Mouse (Mus musculus) kidney, embryonic 14.5 days (tissue): ENCODE measurements around the gene Daam1. TPM values are rescaled to one million over a fixed set of nuclear protein-coding genes. Genes with fewer than 3 reads are reported as not detected.
A peak's percentile ranks its signal among the peaks of the same experiment; 100 is the strongest.

Experiments
- ATAC-seq: fragments of 200-750 bp; cut with Nextera tagmentation; 2 replicates; pipeline ENCODE4 v1.8.0; 2017; ENCODE audit warnings: moderate number of reproducible peaks, mild to moderate bottlenecking, moderate TSS enrichment, moderate library complexity; ENCODE audit not compliant: low FRiP score, low TSS enrichment
- H3K27ac ChIP-seq: fragments of 300-500 bp; sonication (generic); 2 replicates; pipeline ENCODE4 v1.5.1; 2014; ENCODE audit warnings: low read depth, mild to moderate bottlenecking, low read length, moderate library complexity, mixed read lengths
- H3K27me3 ChIP-seq: fragments of 300-500 bp; sonication (generic); 2 replicates; pipeline ENCODE4 v1.6.1; 2014; ENCODE audit warnings: mild to moderate bottlenecking, low read length; ENCODE audit not compliant: control insufficient read depth, insufficient read depth
- H3K36me3 ChIP-seq: fragments of 300-500 bp; sonication (generic); 2 replicates; pipeline ENCODE4 v1.6.1; 2014; ENCODE audit warnings: low read length, mixed read lengths; ENCODE audit not compliant: control insufficient read depth, insufficient read depth
- H3K4me1 ChIP-seq: fragments of 300-500 bp; sonication (generic); 2 replicates; pipeline ENCODE4 v1.6.1; 2014; ENCODE audit warnings: low read length, mixed read lengths; ENCODE audit not compliant: control insufficient read depth, insufficient read depth
- H3K4me2 ChIP-seq: fragments of 300-500 bp; sonication (generic); replicated peaks from 2 replicates; pipeline ENCODE4 v1.6.1; 2014; ENCODE audit warnings: low read depth, mild to moderate bottlenecking, low read length
- H3K4me3 ChIP-seq: fragments of 300-500 bp; sonication (generic); 2 replicates; pipeline ENCODE4 v1.5.1; 2014; ENCODE audit warnings: mild to moderate bottlenecking, low read length
- H3K9ac ChIP-seq: fragments of 300-500 bp; sonication (generic); 2 replicates; pipeline ENCODE4 v1.6.1; 2014; ENCODE audit warnings: low read depth, mild to moderate bottlenecking, low read length, moderate library complexity
- H3K9me3 ChIP-seq: fragments of 300-500 bp; sonication (generic); 2 replicates; pipeline ENCODE4 v1.6.1; 2016; ENCODE audit warnings: low read length; ENCODE audit not compliant: control insufficient read depth
- WGBS: fragments of 180-500 bp; shearing (Covaris S2); extraction: QIAGEN DNeasy Blood & Tissue Kit; methylation state at CpG from one replicate; pipeline ENCODE4 v1.1.7; 2014; 5-methylcytosine and 5-hydroxymethylcytosine counted together
- polyA plus RNA-seq: library from polyadenylated mRNA; unstranded; fragments of >200 nt; fragmentation: Nextera tagmentation; extraction: Ambion mirVana; gene quantifications from 2 replicates; pipeline ENCODE4 v1.2.1, GENCODE M21; 2014

Gene Daam1
- polyA plus RNA-seq, 1 experiment from 2014 or later, result 13.0 TPM

GRCm38 (mm10) chr12:72013711-72014354, 183.0 kb downstream of the Daam1 start:
- Histone ChIP-seq H3K27me3 (no peaks in the 10 kb centered on the region), H3K27ac (no peak overlapping the region), H3K9ac (no peak overlapping the region), H3K4me2 (no peak overlapping the region), H3K9me3 (no peaks in the 10 kb centered on the region), H3K4me3 (no peak overlapping the region), H3K4me1 (no peaks in the 10 kb centered on the region), H3K36me3 (no peaks in the 10 kb centered on the region)
- ATAC-seq, result no peak
- WGBS, result 79% methylated on average over 13 of the region's 13 CpGs

- no peak for ATAC-seq
- Histone ChIP-seq H3K4me1 (no peaks in the 10 kb centered on the region), H3K4me3 (no peak overlapping the region), H3K27ac (no peak overlapping the region), H3K9me3 (no peaks in the 10 kb centered on the region), H3K4me2 (no peak overlapping the region), H3K9ac (no peak overlapping the region), H3K27me3 (no peaks in the 10 kb centered on the region), H3K36me3 (no peaks in the 10 kb centered on the region)
- WGBS, result 60% methylated on average over 10 of the region's 10 CpGs
Measured at GRCm38 (mm10) chr12:72014355-72014776, 183.5 kb downstream of the Daam1 start.

GRCm38 (mm10) chr12:72015296-72015695, 184.4 kb downstream of the Daam1 start:
- Histone ChIP-seq H3K27me3 (no peaks in the 10 kb centered on the region), H3K9ac (no peak overlapping the region), H3K4me1 (no peaks in the 10 kb centered on the region), H3K4me2 (no peak overlapping the region), H3K36me3 (no peaks in the 10 kb centered on the region), H3K4me3 (no peak overlapping the region), H3K9me3 (no peaks in the 10 kb centered on the region), H3K27ac (no peak overlapping the region)
- 78% methylated on average over 5 of the region's 5 CpGs for WGBS
- no peak for ATAC-seq

- H3K9ac ChIP-seq, result no peak overlapping the region
- WGBS, result 79% methylated on average over 4 of the region's 4 CpGs
- no peak overlapping the region for H3K27ac ChIP-seq
- H3K4me2 ChIP-seq, result no peak overlapping the region
- no peak overlapping the region for H3K4me3 ChIP-seq
- H3K9me3 ChIP-seq, result no peaks in the 10 kb centered on the region
- H3K36me3 ChIP-seq, result no peaks in the 10 kb centered on the region
- no peak for ATAC-seq
- H3K27me3 ChIP-seq, result no peaks in the 10 kb centered on the region
- H3K4me1 ChIP-seq, result no peaks in the 10 kb centered on the region
Measured at GRCm38 (mm10) chr12:72020285-72020684, 189.4 kb downstream of the Daam1 start.

- H3K27ac ChIP-seq, result no peak overlapping the region
- peak; percentile 60; the same call in 1 of the 2 replicates for ATAC-seq
- H3K9me3 ChIP-seq, result no peaks in the 10 kb centered on the region
- no peaks in the 10 kb centered on the region for H3K27me3 ChIP-seq
- WGBS, result 25% methylated on average over 5 of the region's 5 CpGs
- H3K4me1 ChIP-seq, result no peaks in the 10 kb centered on the region
- no peaks in the 10 kb centered on the region for H3K36me3 ChIP-seq
- no peak overlapping the region for H3K4me3 ChIP-seq
- no peak overlapping the region for H3K9ac ChIP-seq
- no peak overlapping the region for H3K4me2 ChIP-seq
Measured at GRCm38 (mm10) chr12:72021543-72021942, 190.7 kb downstream of the Daam1 start.

- no peak overlapping the region for H3K9ac ChIP-seq
- H3K4me3 ChIP-seq, result no peak overlapping the region
- H3K27ac ChIP-seq, result no peak overlapping the region
- H3K4me1 ChIP-seq, result no peaks in the 10 kb centered on the region
- H3K4me2 ChIP-seq, result no peak overlapping the region
- no peaks in the 10 kb centered on the region for H3K27me3 ChIP-seq
- no peaks in the 10 kb centered on the region for H3K9me3 ChIP-seq
- 81% methylated on average over 3 of the region's 3 CpGs for WGBS
- no peak for ATAC-seq
- no peaks in the 10 kb centered on the region for H3K36me3 ChIP-seq
Measured at GRCm38 (mm10) chr12:72022790-72023189, 191.9 kb downstream of the Daam1 start.

DNA sequence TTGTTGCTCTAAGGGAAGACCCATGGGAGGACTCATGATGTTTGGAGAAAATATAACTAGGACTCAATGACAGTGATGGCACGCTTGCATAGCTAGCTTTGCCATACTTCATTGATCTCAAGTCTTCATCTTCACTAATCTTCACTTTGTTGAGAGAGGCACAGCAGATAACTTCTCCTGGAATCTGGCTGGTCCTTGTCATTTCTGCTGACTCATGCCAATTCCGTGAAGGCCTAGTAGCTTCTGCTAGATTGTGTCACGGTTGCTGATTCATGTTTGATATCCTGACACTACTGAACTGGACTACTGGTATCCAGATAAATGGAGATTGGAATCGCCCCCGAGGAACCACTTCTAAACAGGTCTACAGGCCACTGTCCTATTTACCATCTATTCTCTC, 192.7 kb downstream of the Daam1 start:
- Histone ChIP-seq H3K4me1 (no peaks in the 10 kb centered on the region), H3K36me3 (no peaks in the 10 kb centered on the region), H3K4me3 (no peak overlapping the region), H3K9me3 (no peaks in the 10 kb centered on the region), H3K4me2 (no peak overlapping the region), H3K9ac (no peak overlapping the region), H3K27ac (no peak overlapping the region), H3K27me3 (no peaks in the 10 kb centered on the region)
- ATAC-seq, result no peak
- 91% methylated on average over 5 of the region's 5 CpGs for whole genome bisulfite sequencing

DNA sequence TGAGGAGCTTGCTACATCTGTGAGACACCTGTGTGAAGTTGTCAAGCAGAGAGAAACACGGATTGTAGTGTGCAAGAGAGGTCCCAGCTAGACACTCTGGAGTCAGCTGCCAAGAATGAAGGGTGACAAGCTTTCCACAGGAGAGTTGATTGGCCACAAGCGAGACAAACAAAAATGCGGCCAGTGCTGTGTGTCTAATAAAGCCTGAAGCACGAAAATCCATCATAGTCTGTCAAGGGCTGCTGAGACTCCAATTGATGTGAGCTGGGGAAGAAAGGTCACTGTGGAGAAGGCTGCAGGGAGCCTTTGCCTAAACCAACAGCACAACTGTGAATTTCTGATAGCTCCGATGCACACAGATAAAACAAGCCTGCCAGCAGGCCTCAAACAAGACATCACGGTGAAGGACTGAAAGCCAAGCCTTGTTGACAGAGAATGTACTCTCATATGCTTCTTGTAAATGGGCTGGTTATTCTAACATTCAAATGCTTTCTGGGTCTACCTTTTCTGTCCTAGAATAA, 194.5 kb downstream of the Daam1 start:
- Histone ChIP-seq H3K9me3 (no peaks in the 10 kb centered on the region), H3K4me2 (no peak overlapping the region), H3K4me3 (no peak overlapping the region), H3K9ac (no peak overlapping the region), H3K27me3 (no peaks in the 10 kb centered on the region), H3K36me3 (no peaks in the 10 kb centered on the region), H3K27ac (no peak overlapping the region), H3K4me1 (no peaks in the 10 kb centered on the region)
- ATAC-seq, result no peak
- 58% methylated on average over 6 of the region's 6 CpGs for WGBS

- 69% methylated on average over 5 of the region's 5 CpGs for WGBS
- H3K36me3 ChIP-seq, result no peaks in the 10 kb centered on the region
- no peak for ATAC-seq
- H3K27me3 ChIP-seq, result no peaks in the 10 kb centered on the region
- no peaks in the 10 kb centered on the region for H3K4me1 ChIP-seq
- H3K9ac ChIP-seq, result no peak overlapping the region
- H3K4me3 ChIP-seq, result no peak overlapping the region
- no peaks in the 10 kb centered on the region for H3K9me3 ChIP-seq
- H3K4me2 ChIP-seq, result no peak overlapping the region
- no peak overlapping the region for H3K27ac ChIP-seq
Measured at GRCm38 (mm10) chr12:72031171-72031570, 200.3 kb downstream of the Daam1 start.
